Mouse (Mus musculus): ENCODE results near the gene Slc2a9.

GRCm38 (mm10) chr5:38489739-38490138 is 13.2 kb downstream of the Slc2a9 start:
- TF ChIP-seq POLR2A (IDR thresholded peaks at IDR 0.05; ENCODE audit: low read depth, low read length) (no peak), CTCF (IDR thresholded peaks at IDR 0.05; ENCODE audit: borderline replicate concordance, insufficient read depth, low read length) (no peak)
